Mouse (Mus musculus) left cerebral cortex, postnatal 10 days (tissue): ENCODE results near the gene Atf5. TPM values are rescaled to one million over a fixed set of nuclear protein-coding genes. Genes with fewer than 3 reads are reported as not detected.

ENCODE experiments used
- DNase-seq, 2 experiments: peaks; one replicate each; pipeline ENCODE4 v3.0.0; 2021 to 2022; ENCODE audit warnings: low spot score in 2 of 2, mixed read lengths in 1 of 2; ENCODE audit errors: extremely low spot score in 1 of 2
- intact Hi-C: fragments of 180-260 bp; cut with DNase I; formaldehyde crosslinking; loops from one replicate; pipeline ENCODE4 v1.15.1; 2025
- total RNA-seq, 2 experiments: library from RNA; stranded (reverse); gene quantifications; 2 replicates each; pipeline ENCODE4 v1.2.3; 2021

Atf5 gene
- total RNA-seq, 2 experiments from 2014 or later, result 23.6 to 24.1 TPM

DNA sequence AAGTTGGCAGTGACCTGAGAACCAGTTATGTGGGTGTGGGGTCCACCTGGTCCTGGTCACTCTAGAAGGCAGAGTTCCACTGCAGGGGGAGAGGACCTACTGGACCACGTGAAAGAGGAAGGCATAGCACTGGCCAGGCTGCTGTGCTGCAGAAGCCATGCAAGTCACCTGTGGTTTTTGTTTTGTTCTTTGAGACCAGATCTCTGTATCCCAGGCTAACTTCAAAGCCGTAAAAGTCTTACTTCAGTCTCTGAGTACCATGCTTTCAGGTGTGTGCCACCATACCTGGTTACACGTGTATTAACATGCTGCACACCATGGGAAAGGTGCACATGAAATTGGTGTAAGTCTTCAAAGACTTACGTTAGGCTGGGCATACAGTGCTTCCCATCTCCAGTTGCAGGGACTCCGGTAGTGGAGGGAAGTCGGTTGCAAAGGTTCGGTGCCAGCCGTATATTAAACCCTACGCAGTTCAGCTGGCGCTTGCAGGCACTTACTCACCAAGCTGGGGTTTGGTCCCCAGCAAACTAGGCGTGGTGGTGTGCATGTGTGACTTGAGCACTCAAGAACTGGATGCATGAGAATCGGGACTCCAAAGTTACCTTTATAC, 35.3 kb upstream of the Atf5 start:
- intact Hi-C loops, result no loop called here
- no peak for DNase-seq

DNA sequence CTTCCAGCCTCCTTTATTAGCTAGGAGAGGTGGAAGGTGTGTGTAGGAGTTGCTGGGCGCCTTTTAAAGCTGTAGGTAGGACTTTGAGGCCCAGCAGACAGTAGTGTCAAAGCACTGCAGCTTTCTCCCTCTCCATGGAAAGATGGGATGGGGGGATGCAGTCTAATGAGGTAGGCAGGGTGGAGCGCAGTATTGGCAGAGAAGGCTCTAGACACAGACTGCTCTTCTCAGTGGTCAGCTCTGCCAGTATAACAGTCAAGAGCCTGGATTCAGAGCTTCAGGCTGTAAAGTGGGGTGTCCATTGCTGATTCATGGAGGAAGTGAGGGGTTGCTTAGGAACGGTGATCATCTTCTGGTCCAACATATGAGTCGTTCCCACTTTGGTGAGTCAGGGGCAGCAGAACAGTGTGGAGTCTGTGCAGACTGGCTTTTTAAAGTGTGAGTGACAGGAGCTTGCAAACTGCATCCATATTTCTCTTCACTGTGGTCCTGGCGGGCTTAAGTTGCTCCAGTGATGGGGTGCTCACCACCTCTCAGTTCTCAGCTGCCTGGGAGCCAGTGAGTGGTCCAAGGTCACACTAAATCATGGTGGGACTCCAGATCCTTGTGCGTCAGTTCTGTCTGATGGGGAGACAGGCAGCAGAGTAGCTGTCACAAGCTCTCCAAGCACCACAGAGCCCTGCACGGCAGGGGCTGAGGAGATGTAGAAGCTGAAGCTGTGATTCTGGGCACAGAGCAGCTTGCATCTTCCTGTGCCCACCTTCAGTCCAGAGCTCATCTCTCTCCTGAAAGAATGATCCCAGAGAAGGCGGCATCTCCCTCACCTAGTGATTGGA, 34.5 kb upstream of the Atf5 start:
- intact Hi-C loops, result no loop called here
- DNase-seq, result no peak

DNA sequence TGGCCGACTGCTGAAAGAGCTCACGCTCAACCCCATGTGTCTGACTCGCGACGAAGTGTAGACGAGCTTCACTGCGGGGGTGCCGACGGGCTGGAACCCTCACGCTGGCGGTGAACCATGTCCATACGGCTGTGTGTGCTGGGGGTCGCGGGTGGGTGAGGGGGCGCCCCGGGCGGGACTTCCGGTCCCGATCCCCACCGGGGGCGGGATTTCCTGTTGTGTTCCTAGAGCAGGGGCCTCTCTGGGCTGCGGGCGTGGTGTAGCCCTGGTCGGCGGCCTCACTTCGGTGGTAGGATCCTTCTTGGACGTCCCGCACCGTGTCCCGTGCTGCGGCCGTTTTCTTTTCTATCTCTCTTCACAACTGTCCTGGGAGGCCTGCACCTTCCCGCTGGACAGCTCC, 33.7 kb upstream of the Atf5 start:
- peak; percentile 63 to 91 for DNase-seq

GRCm38 (mm10) chr7:44849416-44850111, 33.1 kb upstream of the Atf5 start:
- intact Hi-C loops, result no loop called here
- DNase-seq, result peak; percentile 93 to 95

More for the DNA sequence above, 33.7 kb upstream of the Atf5 start:
- intact Hi-C loops, result no loop called here

- intact Hi-C loops, result no loop called here
- DNase-seq, result peak; percentile 98 to 100
Measured at GRCm38 (mm10) chr7:44848561-44849415, 32.3 kb upstream of the Atf5 start, which contains the start of the genes Akt1s1 and Tbc1d17. TSS of gene Akt1s1 (plus strand) at chr7:44848991. TSS of gene Tbc1d17 (minus strand) at chr7:44849079.

DNA sequence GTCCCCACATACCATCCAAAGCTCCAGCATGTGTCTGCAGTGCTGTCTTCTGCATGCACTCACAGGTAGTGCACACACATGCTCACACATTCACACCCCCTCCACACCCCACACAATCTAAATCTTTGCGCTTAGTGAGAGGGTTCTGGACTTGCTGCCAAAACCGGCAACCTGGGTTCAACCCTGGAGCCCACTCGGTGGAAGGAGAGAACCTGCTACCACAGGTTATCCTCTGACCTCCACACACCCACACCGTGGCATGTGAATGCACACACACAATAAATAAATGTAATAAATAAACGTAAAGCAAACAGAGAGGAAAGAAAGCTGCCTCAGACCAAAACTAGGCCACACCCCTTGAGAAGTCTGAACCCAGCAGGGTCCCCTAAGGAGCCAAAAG, 31.3 kb upstream of the Atf5 start:
- intact Hi-C loops, result no loop called here
- DNase-seq, result peak in 1 of 2 experiments; percentile 39

DNA sequence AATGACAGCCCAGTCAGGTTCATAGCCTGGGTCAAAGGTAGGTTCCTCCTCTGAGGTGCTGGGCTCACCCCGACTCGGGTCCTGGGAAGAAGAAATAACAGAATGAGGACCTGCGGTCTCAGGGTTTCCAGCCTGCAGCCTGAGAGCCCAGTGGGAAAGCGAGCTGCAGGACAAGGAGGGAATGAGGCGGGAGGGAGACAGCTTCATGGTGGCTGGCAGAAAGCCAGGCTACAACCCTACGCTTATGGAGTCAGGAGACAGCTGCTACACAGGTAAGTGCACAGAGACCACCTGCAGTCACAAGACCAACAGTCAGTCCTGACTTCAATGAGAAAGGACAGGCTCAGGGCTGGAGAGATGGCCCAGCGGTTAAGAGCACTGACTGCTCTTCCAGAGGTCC, 30.3 kb upstream of the Atf5 start:
- peak in 1 of 2 experiments; percentile 43 for DNase-seq
- intact Hi-C loops, result no loop called here

GRCm38 (mm10) chr7:44845006-44845405, 28.5 kb upstream of the Atf5 start:
- intact Hi-C loops, result no loop called here
- peak in 1 of 2 experiments; percentile 28 for DNase-seq

GRCm38 (mm10) chr7:44841825-44842463, 25.5 kb upstream of the Atf5 start:
- DNase-seq, result no peak
- intact Hi-C loops, result no loop called here

DNA sequence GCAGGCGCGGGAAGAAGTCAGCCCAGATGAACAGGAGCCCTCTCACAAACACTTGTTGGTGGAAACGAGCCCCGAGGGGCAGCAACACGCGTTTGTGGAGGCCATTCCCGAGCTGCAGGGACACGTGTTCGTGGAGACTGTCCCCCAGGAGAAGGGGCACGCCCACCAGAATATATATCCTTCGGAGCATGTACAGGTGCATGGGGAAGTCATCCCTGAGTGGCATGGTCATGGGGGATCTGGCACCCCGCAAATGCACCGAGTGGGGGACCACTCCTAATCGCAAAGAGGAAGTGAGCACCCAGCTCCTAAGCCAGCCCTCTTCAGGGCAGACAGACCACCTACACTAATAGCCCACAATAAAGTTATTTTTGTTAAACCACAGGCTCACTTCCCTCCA, 24.0 kb upstream of the Atf5 start:
- DNase-seq, result no peak
- intact Hi-C loops, result no loop called here

DNA sequence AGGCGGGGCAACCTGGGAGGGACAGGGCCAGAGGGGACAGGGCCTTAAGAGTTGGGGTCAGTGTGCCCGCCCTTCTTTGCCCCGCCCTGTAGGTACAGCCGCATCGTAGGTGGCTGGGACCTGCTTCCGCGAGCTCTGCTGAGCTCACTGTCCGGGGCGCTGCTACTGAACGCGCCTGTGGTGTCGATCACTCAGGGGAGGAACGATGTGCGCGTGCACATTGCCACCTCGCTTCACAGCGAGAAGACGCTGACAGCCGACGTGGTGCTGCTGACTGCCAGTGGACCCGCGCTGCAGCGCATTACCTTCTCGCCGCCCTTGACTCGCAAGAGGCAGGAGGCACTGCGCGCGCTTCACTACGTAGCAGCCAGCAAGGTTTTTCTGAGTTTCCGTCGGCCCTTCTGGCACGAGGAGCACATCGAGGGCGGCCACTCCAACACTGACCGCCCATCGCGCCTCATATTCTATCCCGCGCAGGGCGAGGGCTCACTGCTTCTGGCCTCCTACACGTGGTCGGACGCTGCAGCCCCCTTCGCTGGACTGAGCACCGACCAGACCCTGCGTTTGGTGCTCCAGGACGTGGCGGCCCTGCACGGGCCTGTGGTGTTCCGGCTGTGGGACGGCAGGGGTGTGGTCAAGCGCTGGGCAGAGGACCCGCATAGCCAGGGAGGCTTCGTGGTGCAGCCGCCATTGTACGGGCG, 23.2 kb upstream of the Atf5 start:
- intact Hi-C loops, result no loop called here
- DNase-seq, result peak in 1 of 2 experiments; percentile 71

DNA sequence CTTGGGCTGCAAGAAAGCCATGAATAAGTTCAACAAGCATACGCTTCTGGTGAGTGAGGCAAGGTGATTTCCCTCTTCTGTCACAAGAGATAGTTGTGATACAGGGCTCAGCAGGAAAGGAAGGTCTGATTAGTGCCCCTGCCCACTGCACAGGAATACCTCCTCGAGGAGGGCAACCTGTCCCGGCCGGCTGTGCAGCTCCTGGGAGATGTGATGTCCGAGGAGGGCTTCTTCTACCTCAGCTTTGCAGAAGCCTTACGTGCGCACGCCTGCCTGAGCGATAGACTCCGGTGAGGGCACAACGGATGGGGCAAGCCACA, 22.7 kb upstream of the Atf5 start:
- no peak for DNase-seq
- intact Hi-C loops, result no loop called here

- intact Hi-C loops, result no loop called here
- no peak for DNase-seq
Measured at GRCm38 (mm10) chr7:44838073-44838472, 21.6 kb upstream of the Atf5 start.

GRCm38 (mm10) chr7:44836423-44837053, 20.1 kb upstream of the Atf5 start:
- no peak for DNase-seq
- intact Hi-C loops, result no loop called here

DNA sequence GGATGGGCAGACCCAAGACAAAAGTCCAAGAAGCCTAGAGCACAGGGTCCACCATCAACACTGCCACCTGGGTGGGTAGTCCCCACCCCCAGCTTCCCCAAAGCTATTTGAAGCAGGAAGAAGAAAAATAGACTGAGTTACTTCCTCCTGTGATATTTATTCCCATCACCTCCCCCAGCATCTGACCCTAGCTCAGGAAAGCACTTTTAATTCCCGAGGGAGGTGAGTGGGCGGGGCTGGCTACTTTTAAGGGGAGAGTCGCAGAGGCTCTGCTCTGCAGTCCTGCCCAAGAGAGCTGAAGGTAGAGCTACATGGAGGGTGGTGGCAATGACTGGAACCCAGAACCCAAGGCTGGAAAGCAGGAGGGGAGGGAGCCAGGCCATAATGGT, 19.6 kb upstream of the Atf5 start:
- DNase-seq, result no peak
- intact Hi-C loops, result no loop called here

DNA sequence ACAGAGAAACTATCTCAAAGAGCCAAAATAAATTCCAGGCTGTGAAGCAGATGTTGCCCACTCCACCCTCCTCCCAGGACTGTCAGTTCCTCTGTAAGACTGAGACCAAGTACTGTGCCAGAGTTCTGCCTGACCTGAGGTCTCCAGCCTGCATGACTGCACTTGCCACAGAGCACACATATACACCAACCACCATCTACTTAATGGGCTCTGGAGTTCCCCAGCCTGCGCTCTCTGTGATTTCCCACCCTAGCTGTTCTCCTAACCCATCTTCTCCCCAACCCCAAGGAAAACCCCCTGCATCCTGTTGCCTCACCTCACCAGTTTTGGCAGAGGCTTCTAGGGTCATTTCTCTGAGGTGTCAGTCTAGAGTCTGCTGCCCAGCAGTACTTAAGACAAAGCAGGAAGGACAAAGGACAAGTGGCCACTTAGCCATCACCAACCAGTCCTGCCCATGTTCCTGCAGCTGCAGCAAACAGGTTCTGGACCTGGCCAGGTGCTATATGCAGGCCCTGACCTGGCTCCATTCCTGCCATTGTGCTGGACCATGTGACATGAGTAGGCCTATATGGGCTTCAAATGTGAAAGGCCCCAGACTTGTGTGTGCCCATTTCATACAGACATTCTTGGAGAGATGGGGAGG, 19.0 kb upstream of the Atf5 start:
- no peak for DNase-seq
- intact Hi-C loops, result no loop called here

DNA sequence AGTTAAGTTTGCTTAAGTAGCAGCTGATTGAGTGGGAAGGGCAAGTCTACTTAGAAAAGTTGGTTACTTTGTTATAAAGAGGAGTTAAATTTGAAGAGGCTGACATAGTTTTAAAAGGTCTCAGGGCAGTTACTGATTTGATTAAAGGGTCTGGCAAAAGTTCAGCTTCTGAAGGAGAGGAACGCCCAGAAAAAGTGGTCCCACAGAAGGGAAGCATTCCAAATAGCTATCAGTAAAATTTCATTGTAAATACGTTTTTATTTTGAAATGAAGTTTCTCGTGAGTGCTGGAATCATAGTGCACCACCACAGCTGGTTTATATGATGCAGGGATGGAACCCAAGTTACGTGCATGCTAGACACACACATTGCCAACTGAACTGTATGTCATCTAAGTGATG, 16.3 kb upstream of the Atf5 start:
- intact Hi-C loops, result no loop called here

More for the DNA sequence above, 16.3 kb upstream of the Atf5 start:
- DNase-seq, result no peak
